Mouse (Mus musculus) CH12.LX (cell line): ENCODE data around the gene Frs2. TPM values are rescaled to one million over a fixed set of nuclear protein-coding genes. Genes with fewer than 3 reads are reported as not detected.

ENCODE experiments used
- DNase-seq: peaks from one replicate; pipeline ENCODE4 v3.0.0-alpha.2; 2013; ENCODE audit errors: extremely low read depth
- H3K27ac ChIP-seq: 2 replicates; pipeline ENCODE4 v1.5.1; 2012; ENCODE audit warnings: low read depth, mild to moderate bottlenecking, control low read depth, moderate library complexity; ENCODE audit not compliant: insufficient read depth
- H3K27me3 ChIP-seq: replicated peaks from 2 replicates; pipeline ENCODE3; 2012; ENCODE audit warnings: inconsistent platforms
- H3K36me3 ChIP-seq, 2 experiments: replicated peaks in 1 of 2; 2 replicates each; pipeline versions ENCODE3 to v1.6.1; 2012; ENCODE audit warnings: inconsistent platforms in 1 of 2, low read length in 1 of 2, mild to moderate bottlenecking in 1 of 2, mixed read lengths in 1 of 2, moderate library complexity in 1 of 2; ENCODE audit not compliant: control insufficient read depth in 1 of 2, insufficient read depth in 1 of 2
- H3K4me1 ChIP-seq, 2 experiments: 2 replicates each; pipeline ENCODE4 v1.6.1; 2012; ENCODE audit warnings: inconsistent platforms in 1 of 2, moderate library complexity in 1 of 2; ENCODE audit not compliant: insufficient read depth in 2 of 2, control insufficient read depth in 1 of 2
- H3K4me2 ChIP-seq: 2 replicates; pipeline ENCODE4 v1.6.1; 2012; ENCODE audit warnings: low read depth, mild to moderate bottlenecking, control low read depth; ENCODE audit not compliant: poor library complexity, insufficient read depth, severe bottlenecking
- H3K4me3 ChIP-seq, 3 experiments: fragments of 150-350 bp in 1 of 3; sonication (generic) in 1 of 3; replicated peaks in 1 of 3; 2 replicates each; pipeline versions ENCODE3 to v1.5.1; 2011 to 2012; ENCODE audit warnings: low read depth in 2 of 3, low read length in 2 of 3, mild to moderate bottlenecking in 2 of 3, moderate library complexity in 2 of 3, control low read depth in 1 of 3, improper control_type of control experiment in 1 of 3, inconsistent platforms in 1 of 3, mixed read lengths in 1 of 3; ENCODE audit not compliant: poor library complexity in 1 of 3
- H3K79me2 ChIP-seq: replicated peaks from 2 replicates; pipeline ENCODE4 v1.6.1; 2012; ENCODE audit warnings: mild to moderate bottlenecking, moderate library complexity; ENCODE audit not compliant: control insufficient read depth, poor library complexity, insufficient read depth, severe bottlenecking; ENCODE audit errors: extremely low read depth
- H3K9ac ChIP-seq: 2 replicates; pipeline ENCODE4 v1.6.1; 2012; ENCODE audit warnings: low read depth, mild to moderate bottlenecking, control low read depth, moderate library complexity; ENCODE audit not compliant: insufficient read depth
- H3K9me3 ChIP-seq: replicated peaks from 2 replicates; pipeline ENCODE3; 2012; ENCODE audit warnings: low read length, inconsistent platforms, mixed read lengths
- CHD1 ChIP-seq: IDR thresholded peaks from 2 replicates; pipeline ENCODE4 v1.6.1; 2012; ENCODE audit warnings: low read depth, low read length, improper control_type of control experiment, inconsistent platforms
- JUN ChIP-seq: IDR thresholded peaks from 2 replicates; pipeline ENCODE4 v1.6.1; 2011; ENCODE audit warnings: low read depth, mild to moderate bottlenecking, low read length, improper control_type of control experiment, moderate library complexity; ENCODE audit not compliant: insufficient read depth
- KAT2A ChIP-seq: IDR thresholded peaks from 2 replicates; pipeline ENCODE4 v1.6.1; 2012; ENCODE audit warnings: low read length, improper control_type of control experiment, inconsistent platforms; ENCODE audit not compliant: insufficient replicate concordance
- MAFK ChIP-seq: IDR thresholded peaks from 2 replicates; pipeline ENCODE4 v1.6.1; 2011; ENCODE audit warnings: low read length, improper control_type of control experiment; ENCODE audit not compliant: insufficient replicate concordance
- MAX ChIP-seq: IDR thresholded peaks from 2 replicates; pipeline ENCODE4 v1.6.1; 2011; ENCODE audit warnings: low read length, improper control_type of control experiment
- MAZ ChIP-seq: IDR thresholded peaks from 2 replicates; pipeline ENCODE4 v1.6.1; 2012; ENCODE audit warnings: low read depth, mild to moderate bottlenecking, inconsistent platforms, low read length, improper control_type of control experiment, moderate library complexity
- MEF2A ChIP-seq: IDR thresholded peaks from 2 replicates; pipeline ENCODE4 v1.6.1; 2014; ENCODE audit warnings: low read depth, mild to moderate bottlenecking, inconsistent platforms, low read length, improper control_type of control experiment, borderline replicate concordance
- MYC ChIP-seq: IDR thresholded peaks from 2 replicates; pipeline ENCODE4 v1.6.1; 2011; ENCODE audit warnings: low read depth, mild to moderate bottlenecking, improper control_type of control experiment, low read length
- NELFE ChIP-seq: IDR thresholded peaks from 2 replicates; pipeline ENCODE4 v1.6.1; 2011; ENCODE audit warnings: low read depth, low read length, improper control_type of control experiment
- NRF1 ChIP-seq: IDR thresholded peaks from 2 replicates; pipeline ENCODE4 v1.6.1; 2014; ENCODE audit warnings: low read depth, mild to moderate bottlenecking, inconsistent platforms, low read length, improper control_type of control experiment, moderate library complexity
- PAX5 ChIP-seq: IDR thresholded peaks from 2 replicates; pipeline ENCODE4 v1.6.1; 2012; ENCODE audit warnings: low read length, inconsistent platforms, mixed read lengths
- RAD21 ChIP-seq: IDR thresholded peaks from 2 replicates; pipeline ENCODE4 v1.6.1; 2011; ENCODE audit warnings: low read depth, mild to moderate bottlenecking, low read length, improper control_type of control experiment, moderate library complexity
- RCOR1 ChIP-seq: conservative IDR thresholded peaks from 2 replicates; pipeline ENCODE4 v1.6.1; 2012; ENCODE audit warnings: low read depth, mild to moderate bottlenecking, inconsistent platforms, low read length, improper control_type of control experiment
- SIN3A ChIP-seq: IDR thresholded peaks from 2 replicates; pipeline ENCODE4 v1.6.1; 2012; ENCODE audit warnings: low read length, improper control_type of control experiment, inconsistent platforms
- SMC3 ChIP-seq: IDR thresholded peaks from 2 replicates; pipeline ENCODE4 v1.6.1; 2011; ENCODE audit warnings: low read depth, low read length, improper control_type of control experiment
- TBP ChIP-seq: conservative IDR thresholded peaks from 2 replicates; pipeline ENCODE4 v1.6.1; 2011; ENCODE audit warnings: low read depth, low read length, improper control_type of control experiment
- TCF12 ChIP-seq: IDR thresholded peaks from 2 replicates; pipeline ENCODE4 v1.6.1; 2014; ENCODE audit warnings: low read depth, mild to moderate bottlenecking, inconsistent platforms, low read length, improper control_type of control experiment
- UBTF ChIP-seq: IDR thresholded peaks from 2 replicates; pipeline ENCODE4 v1.6.1; 2012; ENCODE audit warnings: low read depth, mild to moderate bottlenecking, inconsistent platforms, low read length, improper control_type of control experiment, moderate library complexity
- USF1 ChIP-seq: IDR thresholded peaks from 2 replicates; pipeline ENCODE4 v1.6.1; 2014; ENCODE audit warnings: low read depth, mild to moderate bottlenecking, inconsistent platforms, low read length, improper control_type of control experiment
- USF2 ChIP-seq: conservative IDR thresholded peaks from 2 replicates; pipeline ENCODE4 v1.6.1; 2011; ENCODE audit warnings: low read depth, low read length, improper control_type of control experiment
- ZC3H11A ChIP-seq: IDR thresholded peaks from 2 replicates; pipeline ENCODE4 v1.6.1; 2012; ENCODE audit warnings: low read depth, mild to moderate bottlenecking, inconsistent platforms, low read length, improper control_type of control experiment
- ZMIZ1 ChIP-seq: IDR thresholded peaks from 2 replicates; pipeline ENCODE4 v1.6.1; 2012; ENCODE audit warnings: low read depth, mild to moderate bottlenecking, inconsistent platforms, low read length, improper control_type of control experiment
- dilution Hi-C: fragments of 300-500 bp; cut with MboI; formaldehyde crosslinking; loops from 2 replicates; pipeline ENCODE4 v1.14.3; 2020; ENCODE audit warnings: low sequenced_read_pairs; ENCODE audit not compliant: extremely low pct_unique_long_range_greater_than_20kb, extremely low pct_ligation_motif_present
- in situ Hi-C: fragments of 300-500 bp; cut with MboI; formaldehyde crosslinking; loops from 3 replicates; pipeline ENCODE4 v1.14.3; 2019; ENCODE audit warnings: low sequenced_read_pairs, low pct_ligation_motif_present, low pct_unique_long_range_greater_than_20kb, mixed read lengths
- polyA plus RNA-seq: library from polyadenylated mRNA; unstranded; fragments of >175 nt; gene quantifications from 2 replicates; pipeline ENCODE4 v1.2.1, GENCODE M21; 2012; ENCODE audit warnings: low read depth; ENCODE audit not compliant: insufficient read length
- total RNA-seq, 2 experiments: library from RNA; depleted of rRNA; stranded (reverse); fragments of 300-350 nt in 1 of 2; fragments of >200 nt in 1 of 2; gene quantifications; 2 replicates each; pipeline ENCODE4 v1.2.3; 2012 to 2014

Frs2 gene
- total and polyA plus RNA-seq, 3 experiments: 4.3 to 10.4 (median 5.6) TPM

- H3K4me1 ChIP-seq: no peaks in the 10 kb centered on the region
- H3K9ac ChIP-seq: no peak overlapping the region
- peaks cover 3% of the 10 kb centered on the region for H3K9me3 ChIP-seq
- H3K79me2 ChIP-seq: no peaks in the 10 kb centered on the region
- no peak overlapping the region for H3K4me2 ChIP-seq
- no peak for TF ChIP-seq USF1
- no peak for TF ChIP-seq ZMIZ1
- TF ChIP-seq SMC3: no peak
- TF ChIP-seq CHD1: no peak
- no peak for TF ChIP-seq ZC3H11A
- no peak for TF ChIP-seq TCF12
- no peak for TF ChIP-seq USF2
- no peak for TF ChIP-seq RCOR1
- TF ChIP-seq KAT2A: no peak
- TF ChIP-seq, all 38 proteins: peak for 0
- no peaks in the 10 kb centered on the region for H3K27me3 ChIP-seq
- H3K27ac ChIP-seq: no peak overlapping the region
- H3K4me3 ChIP-seq: no peak overlapping the region
- dilution Hi-C loops (no loop called here), in situ Hi-C loops (no loop called here)
- peaks cover 45 to 72% of the 10 kb centered on the region in 2 experiments for H3K36me3 ChIP-seq
- no peak for DNase-seq
Measured at GRCm38 (mm10) chr10:117073176-117073575, 75.2 kb downstream of the Frs2 start.

GRCm38 (mm10) chr10:117072191-117072888 lies 76.0 kb downstream of the Frs2 start:
- H3K4me3 ChIP-seq: no peak overlapping the region
- no peak overlapping the region for H3K27ac ChIP-seq
- H3K27me3 ChIP-seq: no peaks in the 10 kb centered on the region
- no peak overlapping the region for H3K9ac ChIP-seq
- TF ChIP-seq USF1: no peak
- TF ChIP-seq MAX: no peak
- no peak for TF ChIP-seq USF2
- TF ChIP-seq TBP: no peak
- no peak for TF ChIP-seq SIN3A
- TF ChIP-seq MAZ: no peak
- TF ChIP-seq PAX5: no peak
- no peak for TF ChIP-seq MYC
- no peak for TF ChIP-seq CHD1
- no peak for TF ChIP-seq RAD21
- TF ChIP-seq NELFE: no peak
- TF ChIP-seq UBTF: no peak
- no peak for TF ChIP-seq MAFK
- no peak for TF ChIP-seq JUN
- no peak for TF ChIP-seq ZC3H11A
- no peak for TF ChIP-seq TCF12
- TF ChIP-seq NRF1: no peak
- no peak for TF ChIP-seq MEF2A
- H3K4me1 ChIP-seq: no peaks in the 10 kb centered on the region
- H3K36me3 ChIP-seq: peaks cover 42 to 65% of the 10 kb centered on the region in 2 experiments
- dilution Hi-C loops: no loop called here
- no peak overlapping the region; the same call in 1 of the 2 replicates for H3K4me2 ChIP-seq
- in situ Hi-C loops: no loop called here
- no peaks in the 10 kb centered on the region for H3K79me2 ChIP-seq
- H3K9me3 ChIP-seq: peaks cover 3% of the 10 kb centered on the region
- DNase-seq: no peak
